Mouse (Mus musculus): ENCODE data around the gene Sun2.

DNA sequence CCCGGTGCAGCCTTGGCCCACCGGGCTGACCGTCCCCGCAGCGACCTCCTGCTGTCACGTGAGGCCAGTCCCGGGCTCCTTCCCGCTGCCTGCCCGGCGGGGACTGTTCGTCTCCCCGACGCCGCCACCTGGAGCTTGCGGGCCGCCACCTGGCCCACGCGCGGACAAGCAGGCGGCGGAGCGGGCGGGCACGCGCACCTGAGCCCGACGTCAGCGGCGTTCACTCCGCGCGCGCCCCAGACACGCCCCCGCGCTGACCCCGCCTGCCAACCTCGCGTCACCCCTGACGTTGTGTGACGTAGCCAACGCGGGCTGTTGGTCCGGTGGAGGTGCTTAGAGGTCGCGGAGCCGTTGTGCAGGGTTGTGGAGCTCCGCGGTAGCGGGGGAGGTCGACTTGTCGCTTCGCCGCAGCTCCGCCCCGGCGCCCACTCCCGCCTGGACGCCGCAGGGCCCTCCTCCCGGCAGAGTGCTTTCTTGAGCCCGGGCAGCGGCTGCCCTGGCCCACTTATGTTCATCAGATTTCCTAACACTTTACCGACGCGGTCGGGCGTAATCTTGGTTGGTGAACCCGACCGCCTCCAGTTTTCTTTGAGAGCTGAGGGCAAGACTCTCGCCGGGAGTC, 54.6 kb downstream of the Sun2 start, which contains the start of gene Josd1:
- TF ChIP-seq POLR2A (IDR thresholded peaks at IDR 0.05; ENCODE audit: borderline replicate concordance, insufficient read depth, low read length) (peak; percentile 97), CTCF (IDR thresholded peaks at IDR 0.05; ENCODE audit: borderline replicate concordance, insufficient read depth, low read depth, low read length) (no peak)
